Mouse (Mus musculus) cerebellum, postnatal 14 days (tissue): ENCODE data around the gene Olfr1308.

Source experiments
- DNase-seq, 2 experiments: peaks; one replicate each; pipeline ENCODE4 v3.0.0; 2021; ENCODE audit warnings: mixed read lengths in 2 of 2

Gene Olfr1308

DNA sequence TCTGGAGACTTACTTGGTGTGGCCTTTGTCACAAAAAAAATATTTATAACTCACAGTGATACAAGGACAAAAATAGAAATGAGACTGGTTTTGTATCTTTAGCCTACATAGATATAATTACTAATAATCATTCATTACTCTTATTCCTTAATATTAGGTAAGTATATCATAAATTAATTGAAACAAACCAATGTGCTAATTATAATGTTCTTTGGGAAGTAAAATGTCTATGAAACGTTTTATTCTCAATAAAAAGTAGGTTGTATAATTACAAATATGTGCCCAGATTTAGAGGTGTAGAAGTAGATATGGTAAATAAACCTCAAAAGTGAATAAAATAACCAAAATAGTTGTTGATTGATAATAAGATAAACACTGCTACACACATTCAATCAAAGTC lies at the start of gene Olfr1308:
Gene Olfr1308 (minus strand): TSS at position 101 of the 400 bp plus-strand sequence.
- DNase-seq, result no peak

GRCm38 (mm10) chr2:112012608-112013007 lies 47.9 kb upstream of the Olfr1308 start, which contains the start of gene Olfr1310:
Gene Olfr1310, minus strand, starts transcription at chr2:112012708.
- no peak for DNase-seq

DNA sequence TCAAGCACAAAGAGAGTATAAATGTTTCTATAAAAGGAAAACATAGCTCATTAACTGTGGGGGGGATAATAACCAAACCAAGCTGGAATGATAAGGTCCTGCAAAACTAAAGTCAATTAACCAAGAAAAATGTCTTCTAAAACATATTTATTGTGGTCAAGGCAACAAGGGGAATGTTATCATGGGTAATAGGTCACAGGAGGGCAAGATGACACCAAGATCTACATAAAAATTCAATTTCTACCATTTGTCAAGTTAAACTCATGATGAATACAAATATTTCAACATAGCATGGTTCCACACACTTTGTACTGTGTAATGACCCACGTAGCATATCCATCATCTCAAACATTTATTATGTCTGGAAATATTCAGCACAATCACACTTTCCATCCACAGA lies 25.4 kb upstream of the Olfr1308 start, which contains the start of gene Olfr1309:
Gene Olfr1309 (minus strand): TSS at position 101 of the 400 bp plus-strand sequence.
- no peak for DNase-seq

DNA sequence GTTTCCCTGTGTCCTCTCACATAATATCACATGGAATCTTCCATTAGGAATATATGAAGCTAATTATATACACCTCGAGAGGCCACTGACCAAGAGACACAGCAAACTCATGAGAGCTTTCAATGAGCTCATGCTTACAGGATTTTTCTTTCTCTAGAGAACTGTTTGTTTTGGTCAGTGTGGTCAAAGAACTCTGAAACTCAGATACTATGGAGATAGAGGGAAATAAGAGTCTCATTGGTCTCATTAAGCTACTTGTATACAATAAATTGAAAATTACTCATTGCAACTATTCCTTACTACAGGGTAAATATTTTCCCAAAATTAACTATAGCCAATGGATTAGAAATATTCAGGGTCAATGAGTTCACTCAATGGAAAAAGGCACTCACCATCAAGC lies 15.4 kb downstream of the Olfr1308 start, which contains the start of gene Olfr1307:
Gene Olfr1307 (minus strand): TSS at position 101 of the 400 bp plus-strand sequence.
- no peak for DNase-seq

DNA sequence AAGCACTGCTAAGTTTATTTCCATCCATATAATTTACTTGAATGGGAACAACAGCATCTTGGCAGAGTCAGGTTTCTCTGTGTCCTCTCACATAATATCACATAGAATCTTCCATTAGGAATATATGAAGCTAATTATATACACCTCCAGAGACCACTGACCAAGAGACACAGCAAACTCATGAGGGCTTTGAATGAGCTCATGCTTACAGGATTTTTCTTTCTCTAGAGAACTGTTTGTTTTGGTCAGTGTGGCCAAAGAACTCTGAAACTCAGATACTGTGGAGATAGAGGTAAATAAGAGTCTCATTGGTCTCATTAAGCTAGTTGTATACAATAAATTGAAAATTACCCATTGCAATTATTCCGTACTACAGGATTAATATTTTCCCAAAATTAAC lies 48.6 kb downstream of the Olfr1308 start, which contains the start of gene Olfr1306:
Gene Olfr1306 (minus strand): TSS at position 101 of the 400 bp plus-strand sequence.
- no peak for DNase-seq
